Mouse (Mus musculus): ENCODE data around the gene Acvrl1. TPM values are rescaled to one million over a fixed set of nuclear protein-coding genes. Genes with fewer than 3 reads are reported as not detected.

The Acvrl1 gene
- polyA plus RNA-seq, 1 experiment from 2014 or later: 10.2 TPM

GRCm38 (mm10) chr15:101154700-101155616 is 26.6 kb downstream of the Acvrl1 start:
- ATAC-seq: no peak
- 81% methylated on average over 7 of the region's 7 CpGs for WGBS
- Histone ChIP-seq H3K36me3 (ENCODE audit: control insufficient read depth, insufficient read depth, low read length) (no peaks in the 10 kb centered on the region), H3K4me1 (ENCODE audit: control insufficient read depth, insufficient read depth, low read depth, low read length) (peaks cover 3% of the 10 kb centered on the region; the same call in 1 of the 2 replicates), H3K27ac (ENCODE audit: low read depth, low read length) (no peak overlapping the region), H3K4me3 (ENCODE audit: low read length) (no peak overlapping the region), H3K27me3 (replicated peaks; ENCODE audit: control insufficient read depth, insufficient read depth, low read length) (no peaks in the 10 kb centered on the region), H3K4me2 (ENCODE audit: low read length) (no peak overlapping the region), H3K9ac (ENCODE audit: low read depth, low read length) (no peak overlapping the region), H3K9me3 (ENCODE audit: control insufficient read depth, low read length) (peaks cover 9% of the 10 kb centered on the region)

GRCm38 (mm10) chr15:101160128-101160527 is 31.8 kb downstream of the Acvrl1 start:
- no peak for ATAC-seq
- 38% methylated on average over 1 of the region's 1 CpGs for whole genome bisulfite sequencing

GRCm38 (mm10) chr15:101160591-101160990 is 32.3 kb downstream of the Acvrl1 start:
- 11% methylated on average over 5 of the region's 7 CpGs for WGBS
- Histone ChIP-seq H3K9me3 (ENCODE audit: control insufficient read depth, low read length) (peaks cover 9% of the 10 kb centered on the region), H3K27ac (ENCODE audit: low read depth, low read length) (peak overlapping the region; percentile 54), H3K4me1 (ENCODE audit: control insufficient read depth, insufficient read depth, low read depth, low read length) (peaks cover 15% of the 10 kb centered on the region), H3K4me3 (ENCODE audit: low read length) (no peak overlapping the region), H3K4me2 (ENCODE audit: low read length) (peak overlapping the region; percentile 27), H3K9ac (ENCODE audit: low read depth, low read length) (peak overlapping the region; percentile 17), H3K36me3 (ENCODE audit: control insufficient read depth, insufficient read depth, low read length) (no peaks in the 10 kb centered on the region), H3K27me3 (replicated peaks; ENCODE audit: control insufficient read depth, insufficient read depth, low read length) (no peaks in the 10 kb centered on the region)
- ATAC-seq: peak; percentile 76

More at GRCm38 (mm10) chr15:101160128-101160527, 31.8 kb downstream of the Acvrl1 start:
- H3K27ac ChIP-seq (ENCODE audit: low read depth, low read length): peak overlapping the region; percentile 54
- H3K9ac ChIP-seq (ENCODE audit: low read depth, low read length): peak overlapping the region; percentile 17; the same call in 1 of the 2 replicates
- no peaks in the 10 kb centered on the region for H3K27me3 ChIP-seq (replicated peaks; ENCODE audit: control insufficient read depth, insufficient read depth, low read length)
- peak overlapping the region; percentile 27; the same call in 1 of the 2 replicates for H3K4me2 ChIP-seq (ENCODE audit: low read length)
- peaks cover 9% of the 10 kb centered on the region for H3K9me3 ChIP-seq (ENCODE audit: control insufficient read depth, low read length)
- peaks cover 15% of the 10 kb centered on the region for H3K4me1 ChIP-seq (ENCODE audit: control insufficient read depth, insufficient read depth, low read depth, low read length)
- H3K4me3 ChIP-seq (ENCODE audit: low read length): no peak overlapping the region
- no peaks in the 10 kb centered on the region for H3K36me3 ChIP-seq (ENCODE audit: control insufficient read depth, insufficient read depth, low read length)

GRCm38 (mm10) chr15:101161534-101161933 is 33.2 kb downstream of the Acvrl1 start:
- no peak overlapping the region for H3K9ac ChIP-seq (ENCODE audit: low read depth, low read length)
- H3K4me2 ChIP-seq (ENCODE audit: low read length): no peak overlapping the region
- H3K27ac ChIP-seq (ENCODE audit: low read depth, low read length): no peak overlapping the region
- peaks cover 7% of the 10 kb centered on the region for H3K9me3 ChIP-seq (ENCODE audit: control insufficient read depth, low read length)
- 66% methylated on average over 7 of the region's 7 CpGs for WGBS
- H3K4me1 ChIP-seq (ENCODE audit: control insufficient read depth, insufficient read depth, low read depth, low read length): peaks cover 15% of the 10 kb centered on the region
- H3K36me3 ChIP-seq (ENCODE audit: control insufficient read depth, insufficient read depth, low read length): no peaks in the 10 kb centered on the region
- no peak overlapping the region for H3K4me3 ChIP-seq (ENCODE audit: low read length)
- no peak for ATAC-seq
- H3K27me3 ChIP-seq (replicated peaks; ENCODE audit: control insufficient read depth, insufficient read depth, low read length): no peaks in the 10 kb centered on the region

DNA sequence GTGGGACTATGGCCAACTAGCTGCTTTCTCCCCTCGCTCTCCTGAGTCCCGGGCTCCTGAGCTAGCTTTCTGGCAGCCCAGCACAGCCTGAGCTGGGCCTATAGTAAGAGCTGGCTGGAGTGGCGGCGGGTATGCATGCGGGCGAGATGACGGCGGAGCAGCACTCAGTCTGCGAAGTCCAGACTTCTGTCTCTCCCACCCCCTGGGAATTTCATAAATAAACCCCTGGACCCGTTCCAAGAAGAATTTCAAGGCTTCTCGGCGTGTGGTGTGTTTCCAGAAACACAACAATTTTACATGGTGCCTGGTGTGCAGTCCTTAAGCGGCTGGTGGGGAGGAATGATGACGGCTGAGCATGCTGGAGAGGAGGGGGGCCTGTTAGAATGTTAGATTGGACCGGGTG is 34.7 kb downstream of the Acvrl1 start:
- H3K4me2 ChIP-seq (ENCODE audit: low read length): no peak overlapping the region
- peak; percentile 72 for ATAC-seq

DNA sequence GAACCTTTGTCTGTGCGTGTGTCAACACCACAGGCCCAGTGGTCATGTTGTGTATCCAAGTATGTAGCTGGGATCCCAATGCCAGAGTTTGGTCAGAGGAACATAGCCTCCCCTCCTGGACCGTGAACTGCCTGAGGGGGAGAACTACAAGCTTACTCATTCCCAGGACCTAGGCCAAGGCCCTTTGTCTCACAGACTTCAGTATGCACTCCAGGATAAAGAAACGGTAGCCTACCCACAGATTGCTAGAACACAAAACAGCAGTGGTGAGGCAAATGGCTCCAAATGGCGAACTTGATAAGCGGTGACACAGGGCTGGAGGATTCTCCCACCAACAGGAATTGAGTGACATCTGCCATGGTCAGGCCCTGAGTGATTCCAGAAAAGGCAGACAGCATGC is 35.5 kb downstream of the Acvrl1 start:
- WGBS: 42% methylated on average over 5 of the region's 5 CpGs
- H3K4me1 ChIP-seq (ENCODE audit: control insufficient read depth, insufficient read depth, low read depth, low read length): peaks cover 15% of the 10 kb centered on the region
- ATAC-seq: no peak

More for the DNA sequence above, 34.7 kb downstream of the Acvrl1 start:
- peaks cover 15% of the 10 kb centered on the region for H3K4me1 ChIP-seq (ENCODE audit: control insufficient read depth, insufficient read depth, low read depth, low read length)
- no peak overlapping the region for H3K4me3 ChIP-seq (ENCODE audit: low read length)
- no peaks in the 10 kb centered on the region for H3K36me3 ChIP-seq (ENCODE audit: control insufficient read depth, insufficient read depth, low read length)
- WGBS: 16% methylated on average over 15 of the region's 15 CpGs
- no peaks in the 10 kb centered on the region for H3K27me3 ChIP-seq (replicated peaks; ENCODE audit: control insufficient read depth, insufficient read depth, low read length)
- no peaks in the 10 kb centered on the region for H3K9me3 ChIP-seq (ENCODE audit: control insufficient read depth, low read length)
- no peak overlapping the region for H3K27ac ChIP-seq (ENCODE audit: low read depth, low read length)
- no peak overlapping the region for H3K9ac ChIP-seq (ENCODE audit: low read depth, low read length)

DNA sequence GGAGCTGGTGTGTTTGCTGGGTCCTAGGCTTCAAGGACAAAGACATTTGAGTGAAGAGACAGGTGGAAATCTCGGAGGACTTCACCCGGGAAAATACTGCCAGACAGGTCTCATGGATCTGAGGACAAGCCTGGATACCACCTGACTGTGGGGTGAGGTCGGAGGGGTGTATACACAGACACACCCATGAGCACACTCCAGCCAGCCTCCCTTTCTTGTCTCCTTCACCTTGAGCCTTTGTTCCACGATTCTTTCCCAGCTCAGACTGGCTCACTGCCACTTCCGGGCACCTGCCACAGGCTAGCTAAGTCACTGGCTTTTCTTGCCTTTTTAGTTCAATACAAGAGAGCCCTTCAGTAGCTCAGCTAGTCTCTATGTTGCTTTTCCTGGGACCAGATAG is 36.0 kb downstream of the Acvrl1 start:
- Histone ChIP-seq H3K4me2 (ENCODE audit: low read length) (no peak overlapping the region), H3K27ac (ENCODE audit: low read depth, low read length) (no peak overlapping the region), H3K9ac (ENCODE audit: low read depth, low read length) (no peak overlapping the region), H3K4me3 (ENCODE audit: low read length) (no peak overlapping the region), H3K36me3 (ENCODE audit: control insufficient read depth, insufficient read depth, low read length) (no peaks in the 10 kb centered on the region), H3K4me1 (ENCODE audit: control insufficient read depth, insufficient read depth, low read depth, low read length) (peaks cover 15% of the 10 kb centered on the region), H3K9me3 (ENCODE audit: control insufficient read depth, low read length) (no peaks in the 10 kb centered on the region), H3K27me3 (replicated peaks; ENCODE audit: control insufficient read depth, insufficient read depth, low read length) (no peaks in the 10 kb centered on the region)
- ATAC-seq: no peak
- WGBS: 56% methylated on average over 5 of the region's 5 CpGs

More for the DNA sequence above, 35.5 kb downstream of the Acvrl1 start:
- no peaks in the 10 kb centered on the region for H3K9me3 ChIP-seq (ENCODE audit: control insufficient read depth, low read length)
- H3K9ac ChIP-seq (ENCODE audit: low read depth, low read length): no peak overlapping the region
- no peak overlapping the region for H3K27ac ChIP-seq (ENCODE audit: low read depth, low read length)
- H3K4me3 ChIP-seq (ENCODE audit: low read length): no peak overlapping the region
- H3K36me3 ChIP-seq (ENCODE audit: control insufficient read depth, insufficient read depth, low read length): no peaks in the 10 kb centered on the region
- no peaks in the 10 kb centered on the region for H3K27me3 ChIP-seq (replicated peaks; ENCODE audit: control insufficient read depth, insufficient read depth, low read length)
- no peak overlapping the region for H3K4me2 ChIP-seq (ENCODE audit: low read length)

- H3K27ac ChIP-seq (ENCODE audit: low read depth, low read length): no peak overlapping the region
- WGBS: 66% methylated on average over 16 of the region's 16 CpGs
- no peak overlapping the region for H3K9ac ChIP-seq (ENCODE audit: low read depth, low read length)
- H3K4me3 ChIP-seq (ENCODE audit: low read length): no peak overlapping the region
- no peaks in the 10 kb centered on the region for H3K9me3 ChIP-seq (ENCODE audit: control insufficient read depth, low read length)
- no peaks in the 10 kb centered on the region for H3K36me3 ChIP-seq (ENCODE audit: control insufficient read depth, insufficient read depth, low read length)
- H3K27me3 ChIP-seq (replicated peaks; ENCODE audit: control insufficient read depth, insufficient read depth, low read length): no peaks in the 10 kb centered on the region
- ATAC-seq: no peak
- peaks cover 7% of the 10 kb centered on the region for H3K4me1 ChIP-seq (ENCODE audit: control insufficient read depth, insufficient read depth, low read depth, low read length)
- H3K4me2 ChIP-seq (ENCODE audit: low read length): no peak overlapping the region
Measured at GRCm38 (mm10) chr15:101165658-101166437, 37.5 kb downstream of the Acvrl1 start.

DNA sequence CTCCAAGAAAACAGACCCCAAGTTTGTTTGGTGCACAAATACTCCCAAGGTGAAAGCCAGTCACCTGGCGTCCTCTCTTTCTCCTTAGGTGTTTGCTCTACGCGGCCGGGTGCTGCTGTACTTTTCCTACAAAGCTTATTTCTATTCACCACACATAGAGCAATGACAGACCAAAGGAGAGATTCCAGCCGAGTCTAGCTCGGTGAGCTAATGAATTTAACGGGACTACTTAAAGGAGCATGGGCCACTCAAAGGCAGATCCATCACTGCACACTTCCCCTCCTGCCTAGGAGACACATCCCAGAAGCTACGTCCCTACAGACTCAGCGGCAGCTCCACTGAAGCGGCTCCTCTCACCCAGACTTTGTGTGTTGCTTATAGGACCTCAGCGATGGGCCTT is 39.2 kb downstream of the Acvrl1 start:
- Histone ChIP-seq H3K27ac (ENCODE audit: low read depth, low read length) (no peak overlapping the region), H3K4me2 (ENCODE audit: low read length) (no peak overlapping the region), H3K9me3 (ENCODE audit: control insufficient read depth, low read length) (no peaks in the 10 kb centered on the region), H3K4me3 (ENCODE audit: low read length) (no peak overlapping the region), H3K27me3 (replicated peaks; ENCODE audit: control insufficient read depth, insufficient read depth, low read length) (no peaks in the 10 kb centered on the region), H3K9ac (ENCODE audit: low read depth, low read length) (no peak overlapping the region), H3K4me1 (ENCODE audit: control insufficient read depth, insufficient read depth, low read depth, low read length) (peaks cover 5% of the 10 kb centered on the region), H3K36me3 (ENCODE audit: control insufficient read depth, insufficient read depth, low read length) (no peaks in the 10 kb centered on the region)
- 67% methylated on average over 11 of the region's 11 CpGs for WGBS
- no peak for ATAC-seq

Measured in hindbrain, embryonic 16.5 days (tissue).